Mouse (Mus musculus) liver, adult 2 months (tissue): ENCODE measurements at regions not wholly inside any gene's neighbourhood (a gene's known extent, or its start where the extent isn't known, plus 50 kb on each side); places are given as distances from the start of the nearest gene placed in this dataset.

Source experiments
- DNase-seq: peaks from one replicate; pipeline ENCODE4 v3.0.0-alpha.2; 2011; ENCODE audit warnings: low read depth, low spot score; ENCODE audit errors: extremely low read depth
- H3K27ac ChIP-seq: fragments of 200-500 bp; replicated peaks from 2 replicates; pipeline ENCODE4 v1.5.1; 2012; ENCODE audit warnings: low read depth, mild to moderate bottlenecking, control low read depth, inconsistent platforms, low read length; ENCODE audit not compliant: insufficient read depth
- H3K27me3 ChIP-seq: fragments of 200-500 bp; 2 replicates; pipeline ENCODE4 v1.6.1; 2012; ENCODE audit warnings: mild to moderate bottlenecking, moderate library complexity, low read length, inconsistent platforms; ENCODE audit not compliant: control insufficient read depth, insufficient read depth
- H3K36me3 ChIP-seq: fragments of 200-500 bp; 2 replicates; pipeline ENCODE4 v1.6.1; 2012; ENCODE audit warnings: low read length, inconsistent platforms; ENCODE audit not compliant: control insufficient read depth, insufficient read depth
- H3K4me1 ChIP-seq: fragments of 200-500 bp; 2 replicates; pipeline ENCODE4 v1.6.1; 2011; ENCODE audit warnings: low read length; ENCODE audit not compliant: control insufficient read depth, insufficient read depth
- H3K4me3 ChIP-seq: fragments of 200-500 bp; 2 replicates; pipeline ENCODE4 v1.5.1; 2011; ENCODE audit warnings: low read depth, mild to moderate bottlenecking, control low read depth, low read length, moderate library complexity; ENCODE audit not compliant: insufficient read depth
- H3K79me2 ChIP-seq: fragments of 200-500 bp; 2 replicates; pipeline ENCODE4 v1.6.1; 2012; ENCODE audit warnings: inconsistent platforms, mild to moderate bottlenecking, low read length, moderate library complexity; ENCODE audit not compliant: control insufficient read depth, insufficient read depth
- H3K9ac ChIP-seq: fragments of 200-500 bp; 2 replicates; pipeline ENCODE4 v1.6.1; 2012; ENCODE audit warnings: low read depth, mild to moderate bottlenecking, control low read depth, inconsistent platforms, low read length
- CTCF ChIP-seq: fragments of 200-500 bp; IDR thresholded peaks from 2 replicates; pipeline ENCODE4 v1.5.1; 2011; ENCODE audit warnings: low read depth, low read length, control low read depth
- POLR2A ChIP-seq: fragments of 200-500 bp; IDR thresholded peaks from 2 replicates; pipeline ENCODE4 v1.6.1; 2011; ENCODE audit warnings: low read length, control low read depth; ENCODE audit not compliant: insufficient read depth; ENCODE audit errors: extremely low read depth
- WGBS: fragments of 180-500 bp; shearing (Covaris S2); methylation state at CpG from one replicate; pipeline ENCODE4 v1.1.7; 2018; 5-methylcytosine and 5-hydroxymethylcytosine counted together

GRCm38 (mm10) chr12:6588031-6588701, 1212.7 kb upstream of the Klhl29 start:
- TF ChIP-seq CTCF (no peak), POLR2A (no peak)
- no peak overlapping the region for H3K27ac ChIP-seq
- H3K4me3 ChIP-seq = no peak overlapping the region
- H3K27me3 ChIP-seq = no peaks in the 10 kb centered on the region
- no peak for DNase-seq
- no peaks in the 10 kb centered on the region for H3K4me1 ChIP-seq
- WGBS = 47% methylated on average over 12 of the region's 12 CpGs
- H3K36me3 ChIP-seq = no peaks in the 10 kb centered on the region
- H3K79me2 ChIP-seq = no peaks in the 10 kb centered on the region
- H3K9ac ChIP-seq = no peak overlapping the region

- H3K4me1 ChIP-seq = no peaks in the 10 kb centered on the region
- no peaks in the 10 kb centered on the region for H3K36me3 ChIP-seq
- TF ChIP-seq POLR2A (no peak), CTCF (no peak)
- H3K4me3 ChIP-seq = no peak overlapping the region
- no peak for DNase-seq
- H3K9ac ChIP-seq = no peak overlapping the region
- no peak overlapping the region for H3K27ac ChIP-seq
- no peaks in the 10 kb centered on the region for H3K79me2 ChIP-seq
- H3K27me3 ChIP-seq = no peaks in the 10 kb centered on the region
These were observed 1204.7 kb upstream of the Klhl29 start for GRCm38 (mm10) chr12:6580195-6580594.

- H3K4me3 ChIP-seq = no peak overlapping the region
- H3K27me3 ChIP-seq = no peaks in the 10 kb centered on the region
- WGBS = 68% methylated on average over 6 of the region's 6 CpGs
- TF ChIP-seq POLR2A (no peak), CTCF (no peak)
- no peaks in the 10 kb centered on the region for H3K36me3 ChIP-seq
- no peak overlapping the region for H3K9ac ChIP-seq
- H3K4me1 ChIP-seq = no peaks in the 10 kb centered on the region
- no peak overlapping the region for H3K27ac ChIP-seq
- H3K79me2 ChIP-seq = no peaks in the 10 kb centered on the region
- no peak for DNase-seq
These were observed 1201.4 kb upstream of the Klhl29 start for GRCm38 (mm10) chr12:6576866-6577360.
